Comparison of ENCODE assay signal across 7 mouse cellular contexts in genomic region chr14:99046031-99046781, GRCm38 (mm10). TPM values are rescaled to one million over a fixed set of nuclear protein-coding genes. Genes with fewer than 3 reads are reported as not detected.
DNase-seq lines count a peak whose midpoint lies in the region; ATAC-seq and TF ChIP-seq lines count a peak whose summit lies in the region.

Mzt1 (minus strand) TSS chr14:99046134.
Bora (plus strand) TSS chr14:99046222.

- peak; percentile 94 for DNase-seq in adrenal gland, postnatal 25 days
- DNase-seq in heart, adult 18-20 months, result peak; percentile 90 to 94
- peak; percentile 96 for DNase-seq in kidney, adult 2 months
- DNase-seq in spleen, adult 2 months (ENCODE audit: low read depth in 1 of 2, low spot score in 2 of 2), result peak; percentile 87 to 91

- peaks cover 19% of the 10 kb centered on the region for H3K4me1 ChIP-seq in embryonic facial prominence, embryonic 12.5 days
- H3K4me1 ChIP-seq in kidney, adult 2 months (ENCODE audit: control insufficient read depth, insufficient read depth, low read length), result peaks cover 7% of the 10 kb centered on the region
- peaks cover 28% of the 10 kb centered on the region for H3K4me1 ChIP-seq in limb, embryonic 12.5 days (replicated peaks)
- peaks cover 25% of the 10 kb centered on the region for H3K4me1 ChIP-seq in midbrain, embryonic 15.5 days
- H3K4me1 ChIP-seq in spleen, adult 2 months (ENCODE audit: control insufficient read depth, insufficient read depth, insufficient read length), result peaks cover 3% of the 10 kb centered on the region; the same call in 1 of the 2 replicates

- no peak for TF ChIP-seq CTCF in kidney, adult 2 months (conservative IDR thresholded peaks at IDR 0.05; ENCODE audit: insufficient read depth, insufficient read length, low read depth, low read length)
- TF ChIP-seq CTCF in spleen, adult 2 months (IDR thresholded peaks at IDR 0.05; ENCODE audit: extremely low read depth, insufficient read depth, insufficient read length, insufficient replicate concordance), result no peak

- ATAC-seq in embryonic facial prominence, embryonic 12.5 days (ENCODE audit: insufficient number of reproducible peaks, insufficient read depth, low FRiP score, low TSS enrichment), result peak; percentile 94
- ATAC-seq in limb, embryonic 12.5 days (ENCODE audit: insufficient number of reproducible peaks, insufficient read depth, low FRiP score, low TSS enrichment, low read depth), result peak; percentile 96
- ATAC-seq in midbrain, embryonic 15.5 days (replicated peaks), result peak; percentile 98

- H3K9me3 ChIP-seq in embryonic facial prominence, embryonic 12.5 days, result no peaks in the 10 kb centered on the region
- no peaks in the 10 kb centered on the region for H3K9me3 ChIP-seq in limb, embryonic 12.5 days
- H3K9me3 ChIP-seq in midbrain, embryonic 15.5 days, result no peaks in the 10 kb centered on the region

- H3K4me2 ChIP-seq in embryonic facial prominence, embryonic 12.5 days (replicated peaks), result peak within 1 kb of the TSS; percentile 66
- H3K4me2 ChIP-seq in limb, embryonic 12.5 days, result peak within 1 kb of the TSS; percentile 70
- H3K4me2 ChIP-seq in midbrain, embryonic 15.5 days, result peak within 1 kb of the TSS; percentile 91

- under 1% methylated on average over 70 of the region's 81 CpGs for WGBS in embryonic facial prominence, embryonic 12.5 days
- WGBS in kidney, adult 2 months, result under 1% methylated on average over 81 of the region's 81 CpGs
- under 1% methylated on average over 81 of the region's 81 CpGs for WGBS in limb, embryonic 12.5 days
- WGBS in midbrain, embryonic 15.5 days, result under 1% methylated on average over 78 of the region's 81 CpGs
- under 1% methylated on average over 74 of the region's 81 CpGs for WGBS in spleen, adult 2 months

- no peaks in the 10 kb centered on the region for H3K27me3 ChIP-seq in embryonic facial prominence, embryonic 12.5 days
- no peaks in the 10 kb centered on the region for H3K27me3 ChIP-seq in kidney, adult 2 months (replicated peaks; ENCODE audit: control insufficient read depth, insufficient read depth, low read length)
- H3K27me3 ChIP-seq in limb, embryonic 12.5 days, result no peaks in the 10 kb centered on the region
- H3K27me3 ChIP-seq in midbrain, embryonic 15.5 days (replicated peaks), result no peaks in the 10 kb centered on the region
- H3K27me3 ChIP-seq in spleen, adult 2 months (ENCODE audit: control insufficient read depth, insufficient read depth, low read length), result no peaks in the 10 kb centered on the region

- H3K9ac ChIP-seq in embryonic facial prominence, embryonic 12.5 days, result peak within 1 kb of the TSS; percentile 96
- peak within 1 kb of the TSS; percentile 95 for H3K9ac ChIP-seq in limb, embryonic 12.5 days (replicated peaks)
- H3K9ac ChIP-seq in midbrain, embryonic 15.5 days, result peak within 1 kb of the TSS; percentile 93

- peak within 1 kb of the TSS; percentile 91 for H3K4me3 ChIP-seq in embryonic facial prominence, embryonic 12.5 days
- peak within 1 kb of the TSS; percentile 77 for H3K4me3 ChIP-seq in kidney, adult 2 months (ENCODE audit: insufficient read depth, low read depth, low read length)
- peak within 1 kb of the TSS; percentile 92 for H3K4me3 ChIP-seq in limb, embryonic 12.5 days (replicated peaks)
- peak within 1 kb of the TSS; percentile 97 for H3K4me3 ChIP-seq in midbrain, embryonic 15.5 days
- H3K4me3 ChIP-seq in spleen, adult 2 months (ENCODE audit: extremely low read depth, insufficient read depth, insufficient read length), result peak within 1 kb of the TSS; percentile 91

- TF ChIP-seq POLR2A in kidney, adult 2 months (IDR thresholded peaks at IDR 0.05; ENCODE audit: low read depth, low read length), result no peak
- TF ChIP-seq POLR2A in spleen, adult 2 months (IDR thresholded peaks at IDR 0.05; ENCODE audit: low read depth, low read length), result peak; percentile 63

- H3K27ac ChIP-seq in embryonic facial prominence, embryonic 12.5 days, result peak within 1 kb of the TSS; percentile 89
- peak within 1 kb of the TSS; percentile 62 for H3K27ac ChIP-seq in kidney, adult 2 months (ENCODE audit: insufficient read depth, low read depth, low read length)
- peak within 1 kb of the TSS; percentile 93 for H3K27ac ChIP-seq in limb, embryonic 12.5 days
- H3K27ac ChIP-seq in midbrain, embryonic 15.5 days, result peak within 1 kb of the TSS; percentile 81
- peak within 1 kb of the TSS; percentile 90 for H3K27ac ChIP-seq in spleen, adult 2 months (ENCODE audit: insufficient read depth, low read length)

- peaks cover 11% of the 10 kb centered on the region; the same call in 1 of the 2 replicates for H3K36me3 ChIP-seq in embryonic facial prominence, embryonic 12.5 days
- H3K36me3 ChIP-seq in kidney, adult 2 months (ENCODE audit: control insufficient read depth, insufficient read depth, low read length), result no peaks in the 10 kb centered on the region
- peaks cover 14% of the 10 kb centered on the region for H3K36me3 ChIP-seq in limb, embryonic 12.5 days
- no peaks in the 10 kb centered on the region for H3K36me3 ChIP-seq in midbrain, embryonic 15.5 days (replicated peaks)
- no peaks in the 10 kb centered on the region for H3K36me3 ChIP-seq in spleen, adult 2 months (ENCODE audit: control insufficient read depth, insufficient read depth, low read length)

RNA-seq across cellular contexts. Expression of gene Mzt1, which starts in this region (rescaled TPM):
- total RNA-seq in adrenal gland, postnatal 25 days (2021), result 31.1 and 35.6 TPM in 2 replicates
- 99.0 and 106 TPM in 2 replicates for polyA plus RNA-seq in embryonic facial prominence, embryonic 12.5 days (2016; fragmentation: Nextera tagmentation; extraction: Ambion mirVana)
- total RNA-seq in heart, adult 18-20 months (2021), result 10 to 100 TPM; 41.4 to 46.5 TPM
- polyA plus RNA-seq in kidney, adult 2 months (2012; rRNA removed), result 12.3 and 16.5 TPM in 2 replicates
- polyA plus RNA-seq in limb, embryonic 12.5 days (2016; fragmentation: Nextera tagmentation; extraction: Ambion mirVana), result 122 and 124 TPM in 2 replicates
- 104 and 113 TPM in 2 replicates for polyA plus RNA-seq in midbrain, embryonic 15.5 days (2015; fragmentation: Nextera tagmentation; extraction: Ambion mirVana)
- 4.5 and 6.2 TPM in 2 replicates for polyA plus RNA-seq in spleen, adult 2 months (2012; rRNA removed)

RNA-seq across cellular contexts. Expression of gene Bora, which starts in this region (rescaled TPM):
- total RNA-seq in adrenal gland, postnatal 25 days (2021), result 4.5 and 6.6 TPM in 2 replicates
- polyA plus RNA-seq in embryonic facial prominence, embryonic 12.5 days (2016; fragmentation: Nextera tagmentation; extraction: Ambion mirVana), result 81.8 and 86.2 TPM in 2 replicates
- under 1 TPM; 0.57 to 0.64 TPM for total RNA-seq in heart, adult 18-20 months (2021)
- polyA plus RNA-seq in kidney, adult 2 months (2012; rRNA removed), result 0.73 and 0.77 TPM in 2 replicates
- polyA plus RNA-seq in limb, embryonic 12.5 days (2016; fragmentation: Nextera tagmentation; extraction: Ambion mirVana), result 102 and 118 TPM in 2 replicates
- 12.8 and 13.7 TPM in 2 replicates for polyA plus RNA-seq in midbrain, embryonic 15.5 days (2015; fragmentation: Nextera tagmentation; extraction: Ambion mirVana)
- polyA plus RNA-seq in spleen, adult 2 months (2012; rRNA removed), result 2.2 and 2.3 TPM in 2 replicates

Comparison
In these comparisons a context has a peak if more than half of its experiments do, and no peak if none do; other contexts are left out.
1. Peak in every context shown above with its lines: DNase-seq, ATAC-seq, H3K4me3 ChIP-seq and H3K27ac ChIP-seq.